Mouse (Mus musculus): ENCODE data around the gene Gm36028.

- no peak for TF ChIP-seq CTCF (IDR thresholded peaks at IDR 0.05; ENCODE audit: borderline replicate concordance, extremely low read depth, insufficient read depth, insufficient read length)
- TF ChIP-seq POLR2A (IDR thresholded peaks at IDR 0.05; ENCODE audit: borderline replicate concordance, extremely low read depth, insufficient read depth, insufficient read length, poor library complexity, severe bottlenecking), result no peak
Measured at GRCm38 (mm10) chr16:37856327-37856726, 4.6 kb downstream of the Gm36028 start.
